Mouse (Mus musculus) adipose tissue, adult 10 weeks (tissue): Measurements from ENCODE around the gene Maff. TPM values are rescaled to one million over a fixed set of nuclear protein-coding genes. Genes with fewer than 3 reads are reported as not detected.

Experiments
- polyA plus RNA-seq: library from polyadenylated mRNA; stranded (reverse); fragments of 350-450 nt; fragmentation: Illumina TruSeq; extraction: RNeasy Lipid Tissue Mini Kit (QIAGEN cat#74804); gene quantifications from one replicate; pipeline ENCODE4 v1.2.3, GENCODE M21; 2014; ENCODE audit warnings: low read depth, low replicate concordance

The Maff gene
- polyA plus RNA-seq, result 4.3 TPM

GRCm38 (mm10) chr15:79346051-79346793 lies at the start of gene Maff:
Maff (plus strand) TSS chr15:79346621.

DNA sequence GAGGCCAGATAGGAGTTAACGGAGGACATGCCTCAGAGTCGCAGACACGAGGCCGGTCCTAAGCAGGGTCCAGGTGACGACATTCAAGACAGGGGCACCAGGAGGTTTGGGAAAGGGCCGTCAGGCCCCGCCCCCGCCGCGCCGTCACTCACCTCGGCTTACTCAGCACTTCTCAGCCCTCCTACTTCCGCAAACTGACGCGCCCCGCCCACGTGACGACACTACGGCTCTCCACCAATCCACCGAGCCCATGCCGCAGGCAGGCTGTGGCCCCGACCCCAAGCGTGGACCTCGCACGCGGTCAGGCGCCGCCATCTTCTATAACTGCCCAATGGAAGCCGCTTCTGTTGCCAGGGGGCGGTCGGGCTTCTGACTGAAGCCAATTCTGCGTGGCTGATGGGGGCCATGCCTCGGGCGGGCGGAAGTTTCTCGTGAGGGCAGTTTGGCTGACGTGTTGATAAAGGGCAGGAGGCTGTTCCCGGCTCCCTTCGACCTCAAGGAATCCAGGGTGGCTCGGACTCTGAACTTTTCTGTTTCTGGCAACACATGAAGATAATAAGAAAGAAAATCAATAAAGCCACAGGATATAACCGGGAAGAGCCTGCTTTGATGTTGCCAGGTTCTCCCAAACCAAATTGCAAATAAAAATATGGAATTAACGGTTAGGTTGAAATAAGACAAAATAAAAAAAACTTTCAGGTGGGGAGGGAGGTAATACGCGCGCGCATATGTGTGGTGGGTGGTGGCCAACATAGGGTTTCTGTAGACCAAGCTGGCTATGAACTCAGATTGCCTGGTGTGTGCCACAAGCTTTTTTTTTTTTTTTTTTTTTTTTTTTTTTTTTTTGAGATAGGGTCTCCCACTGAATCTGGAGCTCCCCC lies 18.1 kb upstream of the Maff start, which contains the start of gene Pla2g6:
TSS of gene Pla2g6 (minus strand) at position 333 of the 881 bp plus-strand sequence.

GRCm38 (mm10) chr15:79402836-79403762 lies 56.7 kb downstream of the Maff start, which contains the start of gene Tmem184b:
Tmem184b (minus strand) TSS chr15:79403569.

Other genes starting within 250 kb of the Maff start
- gene Micall1, start 237.7 kb upstream of the Maff start, polyA plus RNA-seq, result 29.7 TPM
- 84.6 TPM for gene Polr2f, start 205.6 kb upstream of the Maff start, polyA plus RNA-seq
- gene 1700088E04Rik, start 205.4 kb upstream of the Maff start, polyA plus RNA-seq, result 22.1 TPM
- 0.63 TPM for gene Sox10, start 181.4 kb upstream of the Maff start, polyA plus RNA-seq
- 33.1 TPM for gene Pick1, start 117.4 kb upstream of the Maff start, polyA plus RNA-seq
- 0.60 TPM for gene Gm49486, start 117.2 kb upstream of the Maff start, polyA plus RNA-seq
- gene Slc16a8, start 91.9 kb upstream of the Maff start, polyA plus RNA-seq, result 0.17 TPM
- gene Baiap2l2, start 61.1 kb upstream of the Maff start, polyA plus RNA-seq, result 0.94 TPM
- gene Pla2g6, start 18.2 kb upstream of the Maff start, polyA plus RNA-seq, result 25.6 TPM
- 45.4 TPM for gene Tmem184b, start 56.9 kb downstream of the Maff start, polyA plus RNA-seq
- gene Csnk1e, start 108.9 kb downstream of the Maff start, polyA plus RNA-seq, result 58.9 TPM
- gene Kcnj4, start 158.6 kb downstream of the Maff start, polyA plus RNA-seq, result not detected
- gene Kdelr3, start 169.8 kb downstream of the Maff start, polyA plus RNA-seq, result 16.6 TPM
- 340 TPM for gene Ddx17, start 200.1 kb downstream of the Maff start, polyA plus RNA-seq